Mouse (Mus musculus) neural tube, embryonic 12.5 days (tissue): ENCODE measurements around the gene Lmod3. TPM values are rescaled to one million over a fixed set of nuclear protein-coding genes. Genes with fewer than 3 reads are reported as not detected.
"Not testable (repeated sequence)": the region's sequence is repeated elsewhere in the genome, so short reads cannot be mapped to it uniquely, and the experiment has no call there.

Experiments used
- ATAC-seq: fragments of 200-750 bp; cut with Nextera tagmentation; 2 replicates; pipeline ENCODE4 v1.8.0; 2017; ENCODE audit warnings: low read depth, mild to moderate bottlenecking, moderate TSS enrichment, moderate library complexity; ENCODE audit not compliant: low FRiP score
- H3K27ac ChIP-seq: fragments of 300-500 bp; sonication (generic); 2 replicates; pipeline ENCODE4 v1.5.1; 2016
- H3K27me3 ChIP-seq: fragments of 300-500 bp; sonication (generic); replicated peaks from 2 replicates; pipeline ENCODE4 v1.6.1; 2016; ENCODE audit warnings: mild to moderate bottlenecking
- H3K36me3 ChIP-seq: fragments of 300-500 bp; sonication (generic); 2 replicates; pipeline ENCODE4 v1.6.1; 2016; ENCODE audit warnings: mild to moderate bottlenecking
- H3K4me1 ChIP-seq: fragments of 300-500 bp; sonication (generic); 2 replicates; pipeline ENCODE4 v1.6.1; 2016
- H3K4me2 ChIP-seq: fragments of 300-500 bp; sonication (generic); replicated peaks from 2 replicates; pipeline ENCODE4 v1.6.1; 2016; ENCODE audit warnings: mild to moderate bottlenecking
- H3K4me3 ChIP-seq: fragments of 300-500 bp; sonication (generic); 2 replicates; pipeline ENCODE4 v1.5.1; 2016
- H3K9ac ChIP-seq: fragments of 300-500 bp; sonication (generic); 2 replicates; pipeline ENCODE4 v1.6.1; 2016; ENCODE audit warnings: mild to moderate bottlenecking
- H3K9me3 ChIP-seq: fragments of 300-500 bp; sonication (generic); 2 replicates; pipeline ENCODE4 v1.6.1; 2016; ENCODE audit warnings: mild to moderate bottlenecking
- WGBS: fragments of 180-500 bp; shearing (Covaris S2); methylation state at CpG from one replicate; pipeline ENCODE4 v1.1.7; 2016; 5-methylcytosine and 5-hydroxymethylcytosine counted together
- polyA plus RNA-seq: library from polyadenylated mRNA; unstranded; fragments of >200 nt; fragmentation: Nextera tagmentation; extraction: Ambion mirVana; gene quantifications from 2 replicates; pipeline ENCODE4 v1.2.1, GENCODE M21; 2016

Gene Lmod3
- polyA plus RNA-seq, 1 experiment from 2014 or later = 1.8 TPM

- Histone ChIP-seq H3K36me3 (no peaks in the 10 kb centered on the region), H3K9ac (no peak overlapping the region), H3K4me2 (no peak overlapping the region), H3K27me3 (no peaks in the 10 kb centered on the region; the same call in 1 of the 2 replicates), H3K27ac (no peak overlapping the region), H3K9me3 (no peaks in the 10 kb centered on the region), H3K4me1 (peaks cover 10% of the 10 kb centered on the region; the same call in 1 of the 2 replicates), H3K4me3 (no peak overlapping the region)
- 90% methylated on average over 16 of the region's 16 CpGs for WGBS
- ATAC-seq = no peak
Observed at GRCm38 (mm10) chr6:97273058-97273710, 20.6 kb upstream of the Lmod3 start.

GRCm38 (mm10) chr6:97272349-97272748 lies 19.8 kb upstream of the Lmod3 start:
- H3K36me3 ChIP-seq = no peaks in the 10 kb centered on the region

GRCm38 (mm10) chr6:97269596-97269995 lies 17.0 kb upstream of the Lmod3 start:
- no peak overlapping the region for H3K9ac ChIP-seq
- no peak overlapping the region for H3K27ac ChIP-seq
- ATAC-seq = no peak
- no peak overlapping the region for H3K4me2 ChIP-seq
- H3K36me3 ChIP-seq = no peaks in the 10 kb centered on the region
- no peaks in the 10 kb centered on the region for H3K9me3 ChIP-seq
- H3K4me1 ChIP-seq = no peaks in the 10 kb centered on the region
- 84% methylated on average over 11 of the region's 11 CpGs for WGBS
- no peak overlapping the region for H3K4me3 ChIP-seq
- H3K27me3 ChIP-seq = no peaks in the 10 kb centered on the region

More at GRCm38 (mm10) chr6:97272349-97272748, 19.8 kb upstream of the Lmod3 start:
- peaks cover 9% of the 10 kb centered on the region; the same call in 1 of the 2 replicates for H3K4me1 ChIP-seq
- no peak overlapping the region for H3K4me3 ChIP-seq
- H3K27ac ChIP-seq = no peak overlapping the region
- H3K9me3 ChIP-seq = no peaks in the 10 kb centered on the region
- no peak overlapping the region for H3K4me2 ChIP-seq
- H3K9ac ChIP-seq = no peak overlapping the region
- H3K27me3 ChIP-seq = no peaks in the 10 kb centered on the region; the same call in 1 of the 2 replicates
- WGBS = 36% methylated on average over 2 of the region's 2 CpGs
- ATAC-seq = no peak

GRCm38 (mm10) chr6:97267132-97267531 lies 14.6 kb upstream of the Lmod3 start:
- 93% methylated on average over 2 of the region's 2 CpGs for WGBS
- no peak overlapping the region for H3K27ac ChIP-seq
- H3K4me1 ChIP-seq = no peaks in the 10 kb centered on the region
- no peak overlapping the region for H3K4me3 ChIP-seq
- no peak overlapping the region for H3K4me2 ChIP-seq
- no peaks in the 10 kb centered on the region for H3K9me3 ChIP-seq
- no peak overlapping the region for H3K9ac ChIP-seq
- H3K36me3 ChIP-seq = no peaks in the 10 kb centered on the region
- ATAC-seq = no peak
- H3K27me3 ChIP-seq = no peaks in the 10 kb centered on the region

GRCm38 (mm10) chr6:97266661-97267060 lies 14.1 kb upstream of the Lmod3 start:
- no peaks in the 10 kb centered on the region for H3K36me3 ChIP-seq
- H3K4me1 ChIP-seq = no peaks in the 10 kb centered on the region
- H3K27ac ChIP-seq = no peak overlapping the region
- 79% methylated on average over 4 of the region's 4 CpGs for WGBS
- no peak overlapping the region for H3K4me2 ChIP-seq
- no peak overlapping the region for H3K4me3 ChIP-seq
- H3K9me3 ChIP-seq = no peaks in the 10 kb centered on the region
- no peaks in the 10 kb centered on the region for H3K27me3 ChIP-seq
- no peak overlapping the region for H3K9ac ChIP-seq
- no peak for ATAC-seq

GRCm38 (mm10) chr6:97265705-97266104 lies 13.1 kb upstream of the Lmod3 start:
- Histone ChIP-seq H3K36me3 (no peaks in the 10 kb centered on the region), H3K27ac (no peak overlapping the region), H3K27me3 (no peaks in the 10 kb centered on the region), H3K4me1 (no peaks in the 10 kb centered on the region), H3K9me3 (no peaks in the 10 kb centered on the region), H3K4me2 (no peak overlapping the region), H3K4me3 (no peak overlapping the region), H3K9ac (no peak overlapping the region)
- no peak for ATAC-seq
- 80% methylated on average over 3 of the region's 3 CpGs for WGBS

GRCm38 (mm10) chr6:97265240-97265639 lies 12.7 kb upstream of the Lmod3 start:
- no peaks in the 10 kb centered on the region for H3K4me1 ChIP-seq
- ATAC-seq = no peak
- WGBS = 84% methylated on average over 8 of the region's 8 CpGs

GRCm38 (mm10) chr6:97263750-97264149 lies 11.2 kb upstream of the Lmod3 start:
- not testable (repeated sequence) for H3K27me3 ChIP-seq, H3K9me3 ChIP-seq

More at GRCm38 (mm10) chr6:97265240-97265639, 12.7 kb upstream of the Lmod3 start:
- Histone ChIP-seq H3K9ac (no peak overlapping the region), H3K4me3 (no peak overlapping the region), H3K9me3 (no peaks in the 10 kb centered on the region), H3K36me3 (no peaks in the 10 kb centered on the region), H3K27me3 (no peaks in the 10 kb centered on the region), H3K4me2 (no peak overlapping the region), H3K27ac (no peak overlapping the region)

GRCm38 (mm10) chr6:97262229-97262628 lies 9.7 kb upstream of the Lmod3 start:
- Histone ChIP-seq H3K36me3 (no peaks in the 10 kb centered on the region), H3K4me1 (no peaks in the 10 kb centered on the region), H3K27me3 (no peaks in the 10 kb centered on the region), H3K9me3 (no peaks in the 10 kb centered on the region), H3K27ac (no peak overlapping the region), H3K4me2 (no peak overlapping the region), H3K9ac (no peak overlapping the region), H3K4me3 (no peak overlapping the region)
- 49% methylated on average over 4 of the region's 4 CpGs for WGBS
- ATAC-seq = no peak

More at GRCm38 (mm10) chr6:97263750-97264149, 11.2 kb upstream of the Lmod3 start:
- H3K27ac ChIP-seq, H3K36me3 ChIP-seq, H3K9ac ChIP-seq, H3K4me1 ChIP-seq, H3K4me3 ChIP-seq, H3K4me2 ChIP-seq, ATAC-seq: not testable (repeated sequence)

GRCm38 (mm10) chr6:97259926-97260325 lies 7.4 kb upstream of the Lmod3 start:
- H3K27me3 ChIP-seq, H3K4me1 ChIP-seq, H3K27ac ChIP-seq, H3K4me3 ChIP-seq, ATAC-seq, H3K9me3 ChIP-seq, H3K9ac ChIP-seq, H3K36me3 ChIP-seq, H3K4me2 ChIP-seq: not testable (repeated sequence)
- WGBS = 96% methylated on average over 2 of the region's 2 CpGs

GRCm38 (mm10) chr6:97258489-97258888 lies 5.9 kb upstream of the Lmod3 start:
- Histone ChIP-seq H3K9ac (no peak overlapping the region), H3K4me3 (no peak overlapping the region), H3K27ac (no peak overlapping the region), H3K9me3 (no peaks in the 10 kb centered on the region), H3K36me3 (no peaks in the 10 kb centered on the region), H3K4me2 (no peak overlapping the region), H3K27me3 (no peaks in the 10 kb centered on the region), H3K4me1 (no peaks in the 10 kb centered on the region)
- ATAC-seq = no peak
- 89% methylated on average over 1 of the region's 1 CpGs for WGBS

GRCm38 (mm10) chr6:97252086-97252485 lies 473 bp downstream of the Lmod3 start:
- Histone ChIP-seq H3K4me1 (no peaks in the 10 kb centered on the region), H3K4me2 (no peak overlapping the region), H3K9ac (no peak overlapping the region), H3K27me3 (no peaks in the 10 kb centered on the region), H3K27ac (no peak overlapping the region), H3K36me3 (no peaks in the 10 kb centered on the region), H3K9me3 (no peaks in the 10 kb centered on the region), H3K4me3 (no peak overlapping the region)
- 72% methylated on average over 5 of the region's 5 CpGs for WGBS
- ATAC-seq = no peak

GRCm38 (mm10) chr6:97250966-97251365 lies 1.6 kb downstream of the Lmod3 start:
- Histone ChIP-seq H3K4me2 (no peak overlapping the region), H3K9ac (no peak overlapping the region), H3K27me3 (no peaks in the 10 kb centered on the region), H3K4me3 (no peak overlapping the region), H3K27ac (no peak overlapping the region), H3K36me3 (no peaks in the 10 kb centered on the region), H3K4me1 (no peaks in the 10 kb centered on the region), H3K9me3 (no peaks in the 10 kb centered on the region)
- ATAC-seq = no peak
- 46% methylated on average over 6 of the region's 6 CpGs for WGBS
